Comparison of ENCODE assay signal across 8 mouse cellular contexts in the genomic region with DNA sequence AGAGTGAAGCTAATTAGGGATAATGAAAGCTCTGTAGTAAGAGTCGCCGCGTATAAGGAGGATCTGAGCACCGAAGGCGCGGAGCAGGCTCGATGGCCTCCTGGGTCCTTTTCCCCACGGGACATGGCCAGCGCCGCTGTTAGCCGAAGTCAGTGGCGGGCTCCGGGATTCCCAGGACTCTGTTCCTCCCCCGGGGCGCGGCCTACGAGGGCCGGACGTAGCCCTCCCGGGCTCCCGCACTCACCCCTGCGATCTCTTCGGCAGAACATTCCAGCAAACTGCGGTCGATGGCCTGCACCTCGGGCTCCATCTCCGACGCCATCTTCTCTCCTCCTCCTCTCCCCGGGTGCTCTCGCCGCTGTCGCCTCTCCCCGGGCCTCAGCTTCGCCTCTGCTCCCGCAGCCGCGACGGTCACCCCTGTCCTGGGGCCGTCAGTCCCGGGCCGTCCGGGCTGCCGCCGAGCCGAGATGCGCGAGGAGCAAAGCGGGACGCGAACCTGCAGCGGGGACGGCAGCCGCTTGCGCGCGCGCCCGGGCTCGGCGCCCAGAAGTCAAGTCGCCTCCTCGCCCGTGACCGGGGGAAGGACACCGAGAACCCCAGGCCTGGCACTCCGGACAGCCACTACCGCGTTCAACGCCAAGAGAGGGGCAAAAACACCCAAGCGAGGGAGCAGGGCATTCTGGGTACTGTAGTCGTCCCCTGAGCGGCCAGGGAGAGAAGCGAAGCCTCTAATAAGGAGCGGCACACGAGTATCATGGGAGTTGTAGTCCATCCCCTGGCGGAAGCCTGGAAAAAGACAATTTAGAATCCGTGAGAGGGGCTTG. TPM values are rescaled to one million over a fixed set of nuclear protein-coding genes. Genes with fewer than 3 reads are reported as not detected.
A peak's percentile ranks its signal among the peaks of the same experiment; 100 is the strongest.
DNase-seq lines count a peak whose midpoint lies in the region; ATAC-seq and TF ChIP-seq lines count a peak whose summit lies in the region.

A gene (minus strand): TSS at position 659 of the 824 bp plus-strand sequence.

- DNase-seq in MN1 (ENCODE audit: low spot score): peak; percentile 98
- peak; percentile 96 for DNase-seq in cerebellum, adult 9-10 months
- DNase-seq in hindbrain, embryonic 10.5 days (ENCODE audit: low spot score): peak; percentile 93
- peak; percentile 96 for DNase-seq in layer of hippocampus, adult 9-11 months
- peak; percentile 98 for DNase-seq in lung, postnatal 0 days (ENCODE audit: low spot score)
- peak; percentile 80 for DNase-seq in ovary, postnatal 14 days (ENCODE audit: low spot score)
- DNase-seq in thymus, postnatal 14 days: peak; percentile 90

- ATAC-seq in frontal cortex, adult (ENCODE audit: low TSS enrichment): peak; percentile 98
- peak; percentile 97 for ATAC-seq in lung, postnatal 0 days

- WGBS in hindbrain, embryonic 10.5 days: under 1% methylated on average over 77 of the region's 77 CpGs
- under 1% methylated on average over 77 of the region's 77 CpGs for WGBS in lung, postnatal 0 days

- H3K27me3 ChIP-seq in hindbrain, embryonic 10.5 days (ENCODE audit: insufficient read depth, poor library complexity, severe bottlenecking): no peaks in the 10 kb centered on the region
- no peaks in the 10 kb centered on the region for H3K27me3 ChIP-seq in lung, postnatal 0 days (replicated peaks; ENCODE audit: insufficient read depth, low read length)

- no peaks in the 10 kb centered on the region for H3K9me3 ChIP-seq in hindbrain, embryonic 10.5 days
- no peaks in the 10 kb centered on the region for H3K9me3 ChIP-seq in lung, postnatal 0 days (ENCODE audit: low read length)

- H3K4me2 ChIP-seq in lung, postnatal 0 days (replicated peaks; ENCODE audit: low read depth, low read length): peak within 1 kb of the TSS; percentile 74

- peak within 1 kb of the TSS; percentile 74 for H3K4me3 ChIP-seq in hindbrain, embryonic 10.5 days
- peak within 1 kb of the TSS; percentile 98 for H3K4me3 ChIP-seq in lung, postnatal 0 days (ENCODE audit: low read depth, low read length)

- peak within 1 kb of the TSS; percentile 97 for H3K9ac ChIP-seq in lung, postnatal 0 days (replicated peaks; ENCODE audit: low read depth)

- H3K27ac ChIP-seq in hindbrain, embryonic 10.5 days: peak within 1 kb of the TSS; percentile 95
- peak within 1 kb of the TSS; percentile 100 for H3K27ac ChIP-seq in lung, postnatal 0 days (ENCODE audit: low read length)

- peak; percentile 60 for TF ChIP-seq CTCF in lung, postnatal 0 days (IDR thresholded peaks at IDR 0.05)

- H3K4me1 ChIP-seq in hindbrain, embryonic 10.5 days (replicated peaks): peaks cover 24% of the 10 kb centered on the region
- peaks cover 8% of the 10 kb centered on the region for H3K4me1 ChIP-seq in lung, postnatal 0 days (ENCODE audit: insufficient read depth, low read depth, low read length)

- no peak for TF ChIP-seq EP300 in lung, postnatal 0 days (IDR thresholded peaks at IDR 0.05)

- peaks cover 15% of the 10 kb centered on the region for H3K36me3 ChIP-seq in hindbrain, embryonic 10.5 days
- H3K36me3 ChIP-seq in lung, postnatal 0 days (ENCODE audit: insufficient read depth, low read length): no peaks in the 10 kb centered on the region

RNA-seq across cellular contexts. Expression of the gene that starts here (rescaled TPM):
- 16.7 and 17.6 TPM in 2 replicates for polyA plus RNA-seq in hindbrain, embryonic 10.5 days (2016; fragmentation: Nextera tagmentation; extraction: Ambion mirVana)
- polyA plus RNA-seq in lung, postnatal 0 days (2015; fragmentation: Nextera tagmentation; extraction: Ambion mirVana): 10.7 and 11.8 TPM in 2 replicates

Comparison
In these comparisons a context has a peak if more than half of its experiments do, and no peak if none do; other contexts are left out.
1. Peak in every context shown above with its lines: DNase-seq, ATAC-seq, H3K4me3 ChIP-seq and H3K27ac ChIP-seq.